Mouse (Mus musculus) MEL (cell line): ENCODE measurements around the gene Rnf34. TPM values are rescaled to one million over a fixed set of nuclear protein-coding genes. Genes with fewer than 3 reads are reported as not detected.

ENCODE experiments used
- DNase-seq: peaks from one replicate; pipeline ENCODE4 v3.0.0; 2011; ENCODE audit warnings: low read depth, low spot score
- H3K27ac ChIP-seq: 2 replicates; pipeline ENCODE4 v1.5.1; 2012; ENCODE audit warnings: low read depth, mild to moderate bottlenecking, control low read depth, low read length, moderate library complexity; ENCODE audit not compliant: control insufficient read depth
- H3K27me3 ChIP-seq, 2 experiments: fragments of 150-350 bp in 1 of 2; sonication (generic) in 1 of 2; 2 replicates each; pipeline ENCODE4 v1.6.1; 2012; ENCODE audit warnings: low read length in 2 of 2, mild to moderate bottlenecking in 2 of 2, improper control_type of control experiment in 1 of 2, moderate library complexity in 1 of 2; ENCODE audit not compliant: insufficient read depth in 2 of 2, control insufficient read depth in 1 of 2
- H3K36me3 ChIP-seq, 2 experiments: 2 replicates each; pipeline ENCODE4 v1.6.1; 2012 to 2014; ENCODE audit warnings: low read length in 2 of 2, improper control_type of control experiment in 1 of 2, inconsistent platforms in 1 of 2, mild to moderate bottlenecking in 1 of 2; ENCODE audit not compliant: insufficient read depth in 2 of 2, control insufficient read depth in 1 of 2
- H3K4me1 ChIP-seq, 2 experiments: fragments of 150-350 bp in 1 of 2; sonication (generic) in 1 of 2; 2 replicates each; pipeline ENCODE4 v1.6.1; 2012; ENCODE audit warnings: low read length in 2 of 2, improper control_type of control experiment in 1 of 2, mild to moderate bottlenecking in 1 of 2; ENCODE audit not compliant: insufficient read depth in 2 of 2, control insufficient read depth in 1 of 2
- H3K4me3 ChIP-seq, 2 experiments: fragments of 150-350 bp in 1 of 2; sonication (generic) in 1 of 2; 2 replicates each; pipeline ENCODE4 v1.5.1; 2012; ENCODE audit warnings: low read depth in 2 of 2, low read length in 2 of 2, mild to moderate bottlenecking in 2 of 2, moderate library complexity in 2 of 2, control low read depth in 1 of 2, improper control_type of control experiment in 1 of 2; ENCODE audit not compliant: control insufficient read depth in 1 of 2, insufficient read depth in 1 of 2
- H3K79me2 ChIP-seq: 2 replicates; pipeline ENCODE4 v1.6.1; 2012; ENCODE audit warnings: mild to moderate bottlenecking, low read length, moderate library complexity; ENCODE audit not compliant: control insufficient read depth, poor library complexity, insufficient read depth
- H3K9ac ChIP-seq: 2 replicates; pipeline ENCODE4 v1.6.1; 2012; ENCODE audit warnings: low read depth, mild to moderate bottlenecking, control low read depth, low read length, moderate library complexity; ENCODE audit not compliant: control insufficient read depth, poor library complexity, severe bottlenecking
- H3K9me3 ChIP-seq: fragments of 150-350 bp; sonication (generic); replicated peaks from 2 replicates; pipeline ENCODE4 v1.6.1; 2012; ENCODE audit warnings: mild to moderate bottlenecking, low read length, improper control_type of control experiment, moderate library complexity; ENCODE audit not compliant: insufficient read depth
- CHD1 ChIP-seq: IDR thresholded peaks from 2 replicates; pipeline ENCODE4 v1.6.1; 2012; ENCODE audit warnings: low read depth, mild to moderate bottlenecking, inconsistent platforms, low read length, improper control_type of control experiment
- CTCF ChIP-seq, 3 experiments: IDR thresholded peaks in 2 of 3; conservative IDR thresholded peaks in 1 of 3; 2 replicates each; pipeline ENCODE4 v1.5.1; 2011 to 2012; ENCODE audit warnings: low read length in 3 of 3, low read depth in 2 of 3, mild to moderate bottlenecking in 2 of 3, improper control_type of control experiment in 1 of 3, inconsistent platforms in 1 of 3, mixed read lengths in 1 of 3, moderate library complexity in 1 of 3; ENCODE audit not compliant: control insufficient read depth in 1 of 3, insufficient read depth in 1 of 3, poor library complexity in 1 of 3, severe bottlenecking in 1 of 3
- GABPA ChIP-seq: IDR thresholded peaks from 2 replicates; pipeline ENCODE4 v1.6.1; 2012; ENCODE audit warnings: low read depth, mild to moderate bottlenecking, inconsistent platforms, low read length, improper control_type of control experiment, moderate library complexity
- GATA1 ChIP-seq: IDR thresholded peaks from 2 replicates; pipeline ENCODE4 v1.6.1; 2011; ENCODE audit warnings: low read depth, low read length, improper control_type of control experiment
- HCFC1 ChIP-seq: IDR thresholded peaks from 2 replicates; pipeline ENCODE4 v1.6.1; 2012; ENCODE audit warnings: low read depth, mild to moderate bottlenecking, inconsistent platforms, low read length, improper control_type of control experiment, moderate library complexity
- JUND ChIP-seq: IDR thresholded peaks from 2 replicates; pipeline ENCODE4 v1.6.1; 2011; ENCODE audit warnings: low read depth, mild to moderate bottlenecking, improper control_type of control experiment, low read length
- KAT2A ChIP-seq: conservative IDR thresholded peaks from 2 replicates; pipeline ENCODE4 v1.6.1; 2012; ENCODE audit warnings: low read depth, low read length, improper control_type of control experiment, inconsistent platforms
- MAFK ChIP-seq: IDR thresholded peaks from 2 replicates; pipeline ENCODE4 v1.6.1; 2011; ENCODE audit warnings: low read depth, mild to moderate bottlenecking, low read length, improper control_type of control experiment, borderline replicate concordance
- MAX ChIP-seq: IDR thresholded peaks from 2 replicates; pipeline ENCODE4 v1.6.1; 2011; ENCODE audit warnings: low read length, improper control_type of control experiment
- MAZ ChIP-seq: IDR thresholded peaks from 2 replicates; pipeline ENCODE4 v1.6.1; 2012; ENCODE audit warnings: low read depth, mild to moderate bottlenecking, inconsistent platforms, low read length, improper control_type of control experiment
- MEF2A ChIP-seq: IDR thresholded peaks from 2 replicates; pipeline ENCODE4 v1.6.1; 2014; ENCODE audit warnings: low read depth, mild to moderate bottlenecking, inconsistent platforms, low read length, improper control_type of control experiment; ENCODE audit not compliant: poor library complexity, insufficient replicate concordance, severe bottlenecking; ENCODE audit errors: extremely low read depth
- MXI1 ChIP-seq: IDR thresholded peaks from 2 replicates; pipeline ENCODE4 v1.6.1; 2011; ENCODE audit warnings: mild to moderate bottlenecking, low read depth, low read length, improper control_type of control experiment
- MYC ChIP-seq: IDR thresholded peaks from 2 replicates; pipeline ENCODE4 v1.6.1; 2011; ENCODE audit warnings: low read depth, mild to moderate bottlenecking, low read length, improper control_type of control experiment, moderate library complexity
- NELFE ChIP-seq: IDR thresholded peaks from 2 replicates; pipeline ENCODE4 v1.6.1; 2011; ENCODE audit warnings: low read depth, low read length, improper control_type of control experiment
- NRF1 ChIP-seq: IDR thresholded peaks from 2 replicates; pipeline ENCODE4 v1.6.1; 2014; ENCODE audit warnings: low read depth, mild to moderate bottlenecking, inconsistent platforms, low read length, improper control_type of control experiment, moderate library complexity; ENCODE audit not compliant: poor library complexity, insufficient read depth, severe bottlenecking
- POLR2AphosphoS2 ChIP-seq: IDR thresholded peaks from 2 replicates; pipeline ENCODE4 v1.6.1; 2011; ENCODE audit warnings: low read length, improper control_type of control experiment
- POLR2AphosphoS5 ChIP-seq: IDR thresholded peaks from 2 replicates; pipeline ENCODE4 v1.6.1; 2012; ENCODE audit warnings: low read depth, borderline replicate concordance, mild to moderate bottlenecking, inconsistent platforms, low read length, moderate library complexity, mixed read lengths
- RCOR1 ChIP-seq: IDR thresholded peaks from 2 replicates; pipeline ENCODE4 v1.6.1; 2012; ENCODE audit warnings: low read depth, mild to moderate bottlenecking, inconsistent platforms, low read length, improper control_type of control experiment
- SIN3A ChIP-seq: IDR thresholded peaks from 2 replicates; pipeline ENCODE4 v1.6.1; 2012; ENCODE audit warnings: low read length, improper control_type of control experiment, inconsistent platforms
- SMC3 ChIP-seq: IDR thresholded peaks from 2 replicates; pipeline ENCODE4 v1.6.1; 2011; ENCODE audit warnings: low read depth, low read length, improper control_type of control experiment
- TAL1 ChIP-seq: IDR thresholded peaks from 2 replicates; pipeline ENCODE4 v1.6.1; 2012; ENCODE audit warnings: mild to moderate bottlenecking, inconsistent platforms, low read length, moderate library complexity, mixed read lengths
- TCF12 ChIP-seq: IDR thresholded peaks from 2 replicates; pipeline ENCODE4 v1.6.1; 2014; ENCODE audit warnings: low read depth, mild to moderate bottlenecking, inconsistent platforms, low read length, improper control_type of control experiment, moderate library complexity
- USF2 ChIP-seq, 2 experiments: IDR thresholded peaks; 2 replicates each; pipeline ENCODE4 v1.6.1; 2011 to 2012; ENCODE audit warnings: improper control_type of control experiment in 2 of 2, low read length in 2 of 2, borderline replicate concordance in 1 of 2, inconsistent platforms in 1 of 2, low read depth in 1 of 2, mild to moderate bottlenecking in 1 of 2; ENCODE audit not compliant: insufficient read depth in 1 of 2
- ZC3H11A ChIP-seq: IDR thresholded peaks from 2 replicates; pipeline ENCODE4 v1.6.1; 2012; ENCODE audit warnings: low read depth, mild to moderate bottlenecking, inconsistent platforms, low read length, improper control_type of control experiment
- ZKSCAN1 ChIP-seq: IDR thresholded peaks from 2 replicates; pipeline ENCODE4 v1.6.1; 2012; ENCODE audit warnings: low read depth, mild to moderate bottlenecking, inconsistent platforms, low read length, improper control_type of control experiment, moderate library complexity
- ZMIZ1 ChIP-seq: IDR thresholded peaks from 2 replicates; pipeline ENCODE4 v1.6.1; 2012; ENCODE audit warnings: low read depth, mild to moderate bottlenecking, inconsistent platforms, low read length, improper control_type of control experiment, moderate library complexity
- polyA plus RNA-seq, 2 experiments: library from polyadenylated mRNA; stranded (reverse) in 1 of 2; unstranded in 1 of 2; fragments of >175 nt in 1 of 2; fragments of >200 nt in 1 of 2; gene quantifications; 2 replicates each; pipeline versions ENCODE4 v1.2.1 to v1.2.4; 2012; ENCODE audit warnings: low replicate concordance in 2 of 2, low read depth in 1 of 2; ENCODE audit not compliant: insufficient read length in 2 of 2, insufficient read depth in 1 of 2, missing spikeins in 1 of 2
- total RNA-seq: library from RNA; depleted of rRNA; stranded (reverse); fragments of 300-350 nt; gene quantifications from 2 replicates; pipeline ENCODE4 v1.2.3, GENCODE M21; 2012

Gene Rnf34
- total and polyA plus RNA-seq, 3 experiments, result 14.8 to 27.4 TPM; not detected in 1

DNA sequence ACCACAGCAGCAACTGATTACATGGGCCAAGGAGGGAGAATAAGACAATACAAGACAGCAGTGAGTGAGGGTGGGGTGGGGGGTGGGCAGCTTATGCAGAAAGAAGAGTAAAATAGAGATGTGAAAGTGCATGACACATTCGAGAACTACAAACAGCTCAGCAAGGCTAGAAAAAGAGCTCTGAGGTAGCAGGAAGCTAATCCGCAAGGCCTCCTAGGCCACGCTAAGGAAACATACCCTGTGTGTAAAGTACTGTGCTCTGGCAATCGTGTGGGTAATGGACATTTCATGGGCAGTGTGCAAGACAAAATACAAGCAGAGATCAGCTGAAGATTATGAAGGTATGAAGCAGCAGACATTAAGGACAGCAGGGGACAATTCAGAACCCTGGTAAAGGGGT is 45.0 kb downstream of the Rnf34 start:
- TF ChIP-seq POLR2AphosphoS2 (no peak), MYC (no peak), MAFK (no peak), MAX (no peak), NELFE (no peak), GATA1 (no peak), GABPA (no peak), ZMIZ1 (no peak), POLR2AphosphoS5 (no peak), MXI1 (no peak), HCFC1 (no peak), RCOR1 (no peak), MAZ (no peak), CHD1 (no peak), ZKSCAN1 (no peak), CTCF (IDR thresholded peaks at IDR 0.05 in 2 of 3, conservative IDR thresholded peaks at IDR 0.05 in 1 of 3; ENCODE audit: control insufficient read depth in 1 of 3, insufficient read depth in 1 of 3, low read depth in 2 of 3, low read length in 3 of 3, poor library complexity in 1 of 3, severe bottlenecking in 1 of 3) (no peak), TAL1 (no peak), ZC3H11A (no peak), SIN3A (no peak)
- peaks cover 31% of the 10 kb centered on the region for H3K79me2 ChIP-seq
- H3K9ac ChIP-seq, result no peak overlapping the region
- H3K27me3 ChIP-seq, result no peaks in the 10 kb centered on the region
- H3K36me3 ChIP-seq, result peaks cover 0 to 5% of the 10 kb centered on the region in 2 experiments; a peak in 3 of 4 replicates
- no peaks in the 10 kb centered on the region for H3K9me3 ChIP-seq
- no peak for DNase-seq
- peaks cover 0 to 7% of the 10 kb centered on the region in 2 experiments; a peak in 3 of 4 replicates for H3K4me1 ChIP-seq
- H3K4me3 ChIP-seq, result no peak overlapping the region
- H3K27ac ChIP-seq, result no peak overlapping the region

DNA sequence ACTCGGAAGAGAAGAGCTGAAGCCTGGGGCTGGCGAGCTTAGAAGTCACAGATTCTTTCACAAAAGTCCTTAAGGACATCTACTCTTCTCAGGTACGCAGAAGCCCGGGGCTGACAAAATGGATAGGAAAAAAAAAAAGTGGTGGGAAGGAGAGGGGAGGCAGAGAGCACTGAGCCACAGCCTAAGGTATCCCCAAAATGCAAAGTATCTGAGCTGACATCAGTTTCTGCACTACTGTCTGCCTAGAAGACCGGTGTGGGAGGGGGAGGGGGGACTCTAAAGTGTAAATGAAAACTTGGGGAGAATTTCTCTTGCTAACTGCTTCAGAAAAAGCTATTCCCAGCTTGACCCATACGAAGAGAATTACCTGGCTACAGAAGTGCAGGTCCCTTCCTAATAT is 48.3 kb downstream of the Rnf34 start:
- H3K9me3 ChIP-seq, result no peaks in the 10 kb centered on the region
- no peak overlapping the region; the same call in 1 of the 2 replicates for H3K9ac ChIP-seq
- peaks cover 8 to 27% of the 10 kb centered on the region in 2 experiments for H3K4me1 ChIP-seq
- DNase-seq, result no peak
- no peak overlapping the region for H3K4me3 ChIP-seq
- no peaks in the 10 kb centered on the region for H3K27me3 ChIP-seq
- TF ChIP-seq MXI1 (no peak), GATA1 (no peak), USF2 (IDR thresholded peaks at IDR 0.05; ENCODE audit: borderline replicate concordance in 1 of 2, insufficient read depth in 1 of 2, low read depth in 1 of 2, low read length in 2 of 2) (no peak), MAX (no peak), MEF2A (no peak), SMC3 (no peak), JUND (no peak), KAT2A (no peak), MAFK (no peak), NRF1 (no peak), TCF12 (no peak)
- H3K27ac ChIP-seq, result no peak overlapping the region
- peaks cover 0 to 25% of the 10 kb centered on the region in 2 experiments; a peak in 2 of 4 replicates for H3K36me3 ChIP-seq
- peaks cover 27% of the 10 kb centered on the region for H3K79me2 ChIP-seq
